Mouse (Mus musculus) CD4-positive naive resting alpha-beta T cell, adult 57 days (primary cell): ENCODE data around the gene C1galt1c1. TPM values are rescaled to one million over a fixed set of nuclear protein-coding genes. Genes with fewer than 3 reads are reported as not detected.

ENCODE experiments used
- total RNA-seq: library from RNA; stranded (reverse); gene quantifications from one replicate; pipeline ENCODE4 v1.2.4, GENCODE M21; 2023

The C1galt1c1 gene
- total RNA-seq, result 14.0 TPM

GRCm38 (mm10) chrX:38634801-38635637 is at the start of gene C1galt1c1:
Gene C1galt1c1 (minus strand): TSS chrX:38635087.

DNA sequence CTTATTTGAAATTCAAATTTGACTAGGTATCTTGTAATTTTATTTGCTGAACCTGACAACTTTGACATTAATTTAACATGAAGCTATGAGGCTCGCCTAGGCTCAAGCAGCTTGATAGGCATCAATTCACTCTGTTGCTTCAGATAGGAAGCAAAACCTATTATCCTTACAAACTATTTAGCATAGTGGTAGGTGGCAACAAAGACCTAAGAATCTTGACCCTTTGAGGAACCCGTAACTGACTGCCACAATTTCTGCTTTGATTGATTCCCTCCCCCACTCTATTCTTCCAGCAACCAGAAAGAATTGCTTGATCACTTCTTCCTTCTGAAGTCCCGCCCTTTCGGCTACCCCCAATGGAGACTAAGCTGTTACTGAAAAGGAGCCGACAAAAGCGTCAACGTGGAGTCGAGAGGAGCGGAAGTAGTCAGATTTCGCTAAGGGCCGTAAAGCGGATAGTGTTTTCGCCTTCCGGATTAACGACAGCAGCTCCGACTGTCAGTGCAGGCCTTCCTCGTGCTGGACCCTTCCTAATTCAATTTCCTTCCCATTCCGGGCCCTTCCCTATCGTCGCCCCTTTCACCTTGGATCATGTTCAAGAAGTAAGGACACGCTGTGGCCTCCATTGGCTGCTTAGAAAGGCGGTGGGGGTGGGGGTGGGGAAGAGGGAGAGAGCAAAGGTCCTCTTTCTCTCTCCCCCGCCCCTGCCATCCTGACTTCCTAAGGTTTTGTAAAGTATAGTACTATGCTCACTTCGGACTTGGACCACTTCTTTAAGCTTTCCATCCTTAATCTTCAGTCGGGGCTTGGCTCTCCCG is 34.5 kb downstream of the C1galt1c1 start, which contains the start of gene Mcts1:
Gene Mcts1, plus strand, starts transcription at position 402 of the 818 bp plus-strand sequence.

Other genes starting within 250 kb of the C1galt1c1 start
- gene Lamp2, start 178.6 kb downstream of the C1galt1c1 start, total RNA-seq, result 30.1 TPM
- gene Cul4b, start 58.9 kb downstream of the C1galt1c1 start, total RNA-seq, result 35.9 TPM
- 69.5 TPM for gene Mcts1, start 34.5 kb downstream of the C1galt1c1 start, total RNA-seq
- not detected for gene 6030498E09Rik, start 137.6 kb upstream of the C1galt1c1 start, total RNA-seq